Mouse (Mus musculus): ENCODE measurements at regions not wholly inside any gene's neighbourhood (a gene's known extent, or its start where the extent isn't known, plus 50 kb on each side); places are given as distances from the start of the nearest gene placed in this dataset.
"Not testable (repeated sequence)": the region's sequence is repeated elsewhere in the genome, so short reads cannot be mapped to it uniquely, and the experiment has no call there.

- no peak for DNase-seq (ENCODE audit: low spot score)
Observed at GRCm38 (mm10) chr10:8136662-8137061, 180.6 kb upstream of the Tab2 start.

GRCm38 (mm10) chr10:8135272-8135671, 179.2 kb upstream of the Tab2 start:
- DNase-seq (ENCODE audit: low spot score): no peak

- DNase-seq (ENCODE audit: low spot score): no peak
Observed at GRCm38 (mm10) chr10:8134398-8134797, 178.4 kb upstream of the Tab2 start.

- no peak for DNase-seq (ENCODE audit: low spot score)
Observed at GRCm38 (mm10) chr10:8133451-8133952, 177.5 kb upstream of the Tab2 start.

- no peak for DNase-seq (ENCODE audit: low spot score)
Observed at GRCm38 (mm10) chr10:8132795-8133194, 176.8 kb upstream of the Tab2 start.

GRCm38 (mm10) chr10:8130472-8131241, 174.6 kb upstream of the Tab2 start:
- DNase-seq (ENCODE audit: low spot score): peak; percentile 8

GRCm38 (mm10) chr10:8130057-8130456, 174.0 kb upstream of the Tab2 start:
- no peak for DNase-seq (ENCODE audit: low spot score)

- no peak for DNase-seq (ENCODE audit: low spot score)
Observed at GRCm38 (mm10) chr10:8124124-8124523, 168.1 kb upstream of the Tab2 start.

- DNase-seq (ENCODE audit: low spot score): no peak
Observed at GRCm38 (mm10) chr10:8121895-8122294, 165.9 kb upstream of the Tab2 start.

- no peak for DNase-seq (ENCODE audit: low spot score)
Observed at GRCm38 (mm10) chr10:8116821-8117220, 160.8 kb upstream of the Tab2 start.

GRCm38 (mm10) chr10:8114932-8115331, 158.9 kb upstream of the Tab2 start:
- DNase-seq (ENCODE audit: low spot score): not testable (repeated sequence)

- no peak for DNase-seq (ENCODE audit: low spot score)
Observed at GRCm38 (mm10) chr10:8114530-8114929, 158.5 kb upstream of the Tab2 start.

- DNase-seq (ENCODE audit: low spot score): no peak
Observed at GRCm38 (mm10) chr10:8100489-8100888, 144.5 kb upstream of the Tab2 start.

- DNase-seq (ENCODE audit: low spot score): no peak
Observed at GRCm38 (mm10) chr10:8095924-8096323, 139.9 kb upstream of the Tab2 start.

- no peak for DNase-seq (ENCODE audit: low spot score)
Observed at GRCm38 (mm10) chr10:8095206-8095605, 139.2 kb upstream of the Tab2 start.

- no peak for DNase-seq (ENCODE audit: low spot score)
Observed at GRCm38 (mm10) chr10:8091871-8092552, 136.0 kb upstream of the Tab2 start.

- DNase-seq (ENCODE audit: low spot score): no peak
Observed at GRCm38 (mm10) chr10:8089296-8089695, 133.3 kb upstream of the Tab2 start.

GRCm38 (mm10) chr10:8088737-8089136, 132.7 kb upstream of the Tab2 start:
- DNase-seq (ENCODE audit: low spot score): no peak

- peak; percentile 57 for DNase-seq (ENCODE audit: low spot score)
Observed at GRCm38 (mm10) chr10:8088321-8088720, 132.3 kb upstream of the Tab2 start.

- DNase-seq (ENCODE audit: low spot score): no peak
Observed at GRCm38 (mm10) chr10:8087106-8087505, 131.1 kb upstream of the Tab2 start.

GRCm38 (mm10) chr10:8086442-8086841, 130.4 kb upstream of the Tab2 start:
- DNase-seq (ENCODE audit: low spot score): no peak

- no peak for DNase-seq (ENCODE audit: low spot score)
Observed at GRCm38 (mm10) chr10:8077904-8078811, 122.1 kb upstream of the Tab2 start.
